Mouse (Mus musculus) stomach, embryonic 16.5 days (tissue): ENCODE data around the gene Ptprb. TPM values are rescaled to one million over a fixed set of nuclear protein-coding genes. Genes with fewer than 3 reads are reported as not detected.

Experiments
- ATAC-seq: fragments of 200-750 bp; cut with Nextera tagmentation; 2 replicates; pipeline ENCODE4 v1.8.0; 2017; ENCODE audit warnings: moderate number of reproducible peaks, moderate TSS enrichment; ENCODE audit not compliant: insufficient read depth, low FRiP score
- H3K27ac ChIP-seq: fragments of 300-500 bp; sonication (generic); 2 replicates; pipeline ENCODE4 v1.5.1; 2014; ENCODE audit warnings: low read length
- H3K27me3 ChIP-seq: fragments of 300-500 bp; sonication (generic); 2 replicates; pipeline ENCODE4 v1.6.1; 2014; ENCODE audit warnings: low read length, control low read depth, mixed read lengths; ENCODE audit not compliant: control insufficient read depth, insufficient read depth
- H3K36me3 ChIP-seq: fragments of 300-500 bp; sonication (generic); 2 replicates; pipeline ENCODE4 v1.6.1; 2014; ENCODE audit warnings: low read length; ENCODE audit not compliant: control insufficient read depth, insufficient read depth
- H3K4me1 ChIP-seq: fragments of 300-500 bp; sonication (generic); 2 replicates; pipeline ENCODE4 v1.6.1; 2014; ENCODE audit warnings: low read length, control low read depth, mixed read lengths; ENCODE audit not compliant: control insufficient read depth, insufficient read depth
- H3K4me2 ChIP-seq: fragments of 300-500 bp; sonication (generic); 2 replicates; pipeline ENCODE4 v1.6.1; 2014; ENCODE audit warnings: low read depth, low read length, mixed read lengths
- H3K4me3 ChIP-seq: fragments of 300-500 bp; sonication (generic); replicated peaks from 2 replicates; pipeline ENCODE4 v1.5.1; 2014; ENCODE audit warnings: mild to moderate bottlenecking, low read length
- H3K9ac ChIP-seq: fragments of 300-500 bp; sonication (generic); 2 replicates; pipeline ENCODE4 v1.6.1; 2014; ENCODE audit warnings: low read length
- H3K9me3 ChIP-seq: fragments of 300-500 bp; sonication (generic); replicated peaks from 2 replicates; pipeline ENCODE4 v1.6.1; 2016; ENCODE audit warnings: low read length, control low read depth; ENCODE audit not compliant: control insufficient read depth
- WGBS: fragments of 180-500 bp; shearing (Covaris S2); extraction: QIAGEN DNeasy Blood & Tissue Kit; methylation state at CpG from one replicate; pipeline ENCODE4 v1.1.7; 2014; 5-methylcytosine and 5-hydroxymethylcytosine counted together
- polyA plus RNA-seq: library from polyadenylated mRNA; unstranded; fragments of >200 nt; fragmentation: Nextera tagmentation; extraction: Ambion mirVana; gene quantifications from 2 replicates; pipeline ENCODE4 v1.2.1, GENCODE M21; 2015

Gene Ptprb
- polyA plus RNA-seq, 1 experiment from 2014 or later, result 5.6 TPM

DNA sequence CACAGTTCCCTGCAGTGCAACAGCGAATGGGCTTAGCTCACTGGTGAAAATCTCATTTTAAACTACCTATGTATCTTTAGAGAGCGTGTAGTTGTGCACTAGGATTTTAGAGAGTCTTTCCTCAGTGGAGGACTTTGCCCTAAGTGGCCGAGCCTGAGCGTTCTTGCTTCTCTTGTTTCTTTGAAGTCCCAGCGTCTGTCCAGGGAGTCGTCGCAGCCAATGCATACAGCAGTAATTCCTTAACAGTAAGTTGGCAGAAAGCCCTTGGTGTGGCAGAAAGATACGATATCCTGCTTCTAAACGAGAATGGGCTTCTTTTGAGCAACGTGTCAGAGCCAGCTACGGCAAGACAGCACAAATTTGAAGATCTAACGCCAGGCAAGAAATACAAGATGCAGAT lies 65.9 kb downstream of the Ptprb start:
- no peak for ATAC-seq
- no peak overlapping the region for H3K9ac ChIP-seq
- no peak overlapping the region for H3K27ac ChIP-seq
- H3K36me3 ChIP-seq, result no peaks in the 10 kb centered on the region
- no peaks in the 10 kb centered on the region for H3K27me3 ChIP-seq
- H3K9me3 ChIP-seq, result no peaks in the 10 kb centered on the region
- no peak overlapping the region for H3K4me3 ChIP-seq
- 70% methylated on average over 12 of the region's 12 CpGs for WGBS
- H3K4me2 ChIP-seq, result no peak overlapping the region
- no peaks in the 10 kb centered on the region for H3K4me1 ChIP-seq

DNA sequence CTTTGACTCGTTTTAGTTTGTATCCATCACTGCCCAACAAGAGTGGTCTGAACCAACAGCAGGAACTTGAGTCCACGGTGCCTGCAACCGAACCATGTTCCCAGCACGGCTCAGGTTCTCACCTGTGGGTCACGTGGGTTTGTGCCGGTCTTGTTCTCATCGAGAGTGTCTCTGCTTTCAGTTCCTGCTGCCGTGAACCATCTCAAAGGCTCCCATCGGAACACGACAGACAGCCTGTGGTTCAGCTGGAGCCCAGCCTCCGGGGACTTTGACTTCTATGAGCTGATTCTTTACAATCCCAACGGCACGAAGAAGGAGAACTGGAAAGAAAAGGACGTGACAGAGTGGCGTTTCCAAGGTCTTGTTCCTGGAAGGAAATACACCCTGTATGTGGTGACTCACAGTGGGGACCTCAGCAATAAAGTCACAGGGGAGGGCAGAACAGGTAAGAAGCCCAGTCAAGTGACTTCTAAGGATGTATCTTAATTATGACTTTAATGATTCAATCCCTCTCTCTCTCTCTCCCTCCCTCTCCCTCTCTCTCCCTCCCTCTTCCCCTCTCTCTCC lies 71.4 kb downstream of the Ptprb start:
- Histone ChIP-seq H3K9me3 (no peaks in the 10 kb centered on the region), H3K4me1 (no peaks in the 10 kb centered on the region), H3K27ac (no peak overlapping the region), H3K36me3 (no peaks in the 10 kb centered on the region), H3K4me2 (no peak overlapping the region), H3K27me3 (no peaks in the 10 kb centered on the region), H3K4me3 (no peak overlapping the region), H3K9ac (no peak overlapping the region)
- 82% methylated on average over 15 of the region's 15 CpGs for WGBS
- ATAC-seq, result no peak

- WGBS, result 91% methylated on average over 6 of the region's 6 CpGs
- Histone ChIP-seq H3K27ac (no peak overlapping the region), H3K4me3 (no peak overlapping the region), H3K4me1 (no peaks in the 10 kb centered on the region), H3K27me3 (no peaks in the 10 kb centered on the region), H3K4me2 (no peak overlapping the region), H3K9me3 (no peaks in the 10 kb centered on the region), H3K9ac (no peak overlapping the region), H3K36me3 (no peaks in the 10 kb centered on the region)
- ATAC-seq, result no peak
Observed at GRCm38 (mm10) chr10:116349004-116349403, 73.7 kb downstream of the Ptprb start.

DNA sequence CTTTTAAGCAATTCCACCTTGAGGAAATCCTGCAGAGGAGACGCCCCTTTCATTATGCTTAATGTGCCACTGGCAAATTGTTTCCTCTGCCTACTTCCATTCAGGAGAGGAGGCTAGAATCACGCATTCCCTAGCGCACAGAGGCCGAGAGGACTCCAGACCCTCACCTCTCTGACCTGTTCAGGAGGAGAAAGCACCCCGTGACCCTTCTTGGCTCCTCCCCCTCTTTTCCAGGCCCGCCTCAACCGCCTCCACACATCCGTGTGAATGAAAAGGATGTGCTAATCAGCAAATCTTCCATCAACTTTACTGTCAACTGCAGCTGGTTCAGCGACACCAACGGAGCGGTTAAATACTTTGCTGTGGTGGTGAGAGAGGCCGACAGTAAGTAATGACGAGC lies 75.2 kb downstream of the Ptprb start:
- ATAC-seq, result no peak
- H3K4me1 ChIP-seq, result no peaks in the 10 kb centered on the region
- H3K27ac ChIP-seq, result no peak overlapping the region
- H3K4me2 ChIP-seq, result no peak overlapping the region
- H3K9ac ChIP-seq, result no peak overlapping the region
- no peaks in the 10 kb centered on the region for H3K27me3 ChIP-seq
- 23% methylated on average over 13 of the region's 13 CpGs for WGBS
- H3K4me3 ChIP-seq, result no peak overlapping the region
- H3K9me3 ChIP-seq, result no peaks in the 10 kb centered on the region
- H3K36me3 ChIP-seq, result no peaks in the 10 kb centered on the region

DNA sequence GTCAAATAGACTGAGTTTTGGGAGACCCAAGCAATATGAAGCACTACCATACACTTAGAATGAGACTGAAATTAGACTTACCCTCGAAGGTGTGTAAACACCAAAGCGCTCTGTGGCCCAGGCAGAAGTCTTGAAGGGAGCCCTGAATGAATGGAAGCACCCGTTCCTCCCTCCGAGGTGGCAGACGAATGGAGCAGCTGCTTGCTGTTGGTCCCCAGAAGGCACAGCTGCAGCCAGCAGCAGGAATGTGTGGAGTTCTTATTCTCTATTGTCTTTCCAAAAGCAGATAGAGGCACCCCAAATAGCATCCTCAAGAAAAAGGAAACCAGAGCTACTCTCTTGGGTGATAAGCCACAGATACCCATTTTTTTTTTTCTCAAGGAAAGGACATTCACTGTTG lies 79.0 kb downstream of the Ptprb start:
- Histone ChIP-seq H3K4me2 (no peak overlapping the region), H3K27me3 (no peaks in the 10 kb centered on the region), H3K4me3 (no peak overlapping the region), H3K36me3 (no peaks in the 10 kb centered on the region), H3K9ac (no peak overlapping the region), H3K4me1 (no peaks in the 10 kb centered on the region; the same call in 1 of the 2 replicates), H3K9me3 (no peaks in the 10 kb centered on the region), H3K27ac (no peak overlapping the region)
- 58% methylated on average over 5 of the region's 5 CpGs for WGBS
- ATAC-seq, result no peak

DNA sequence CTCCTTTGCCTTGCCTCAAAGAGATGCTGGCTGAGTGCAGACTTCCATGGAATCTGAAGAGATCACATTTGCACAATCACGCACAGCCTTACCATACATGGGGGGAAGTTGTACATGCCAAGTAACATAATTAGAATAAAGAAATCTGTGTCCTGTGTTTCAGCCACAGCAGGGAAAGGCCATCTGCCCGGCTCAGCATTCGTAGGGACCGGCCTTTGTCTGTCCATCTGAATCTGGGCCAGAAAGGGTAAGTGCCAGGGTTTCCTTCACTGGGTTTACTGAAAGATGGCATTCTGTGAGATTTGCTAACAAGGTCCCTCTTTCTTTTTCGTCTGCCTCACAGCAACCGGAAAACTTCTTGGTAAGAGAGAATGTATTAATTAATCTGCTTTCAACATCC lies 86.9 kb downstream of the Ptprb start:
- H3K4me1 ChIP-seq, result no peaks in the 10 kb centered on the region; the same call in 1 of the 2 replicates
- 79% methylated on average over 6 of the region's 6 CpGs for WGBS
- no peak for ATAC-seq
- H3K4me3 ChIP-seq, result no peak overlapping the region
- H3K36me3 ChIP-seq, result no peaks in the 10 kb centered on the region
- H3K27me3 ChIP-seq, result no peaks in the 10 kb centered on the region
- no peaks in the 10 kb centered on the region for H3K9me3 ChIP-seq
- no peak overlapping the region for H3K4me2 ChIP-seq
- H3K27ac ChIP-seq, result no peak overlapping the region
- no peak overlapping the region for H3K9ac ChIP-seq

- Histone ChIP-seq H3K9ac (no peak overlapping the region), H3K9me3 (no peaks in the 10 kb centered on the region), H3K27me3 (no peaks in the 10 kb centered on the region), H3K4me2 (no peak overlapping the region), H3K4me1 (no peaks in the 10 kb centered on the region; the same call in 1 of the 2 replicates), H3K27ac (no peak overlapping the region), H3K36me3 (no peaks in the 10 kb centered on the region), H3K4me3 (no peak overlapping the region)
- no peak for ATAC-seq
- 82% methylated on average over 8 of the region's 8 CpGs for WGBS
Observed at GRCm38 (mm10) chr10:116362645-116363044, 87.3 kb downstream of the Ptprb start.

- no peak overlapping the region for H3K4me3 ChIP-seq
- H3K4me2 ChIP-seq, result no peak overlapping the region
- H3K27ac ChIP-seq, result no peak overlapping the region
- no peaks in the 10 kb centered on the region for H3K36me3 ChIP-seq
- H3K9me3 ChIP-seq, result no peaks in the 10 kb centered on the region
- no peaks in the 10 kb centered on the region for H3K4me1 ChIP-seq
- no peak overlapping the region for H3K9ac ChIP-seq
- no peak for ATAC-seq
- 20% methylated on average over 7 of the region's 7 CpGs for WGBS
- no peaks in the 10 kb centered on the region for H3K27me3 ChIP-seq
Observed at GRCm38 (mm10) chr10:116364759-116365158, 89.4 kb downstream of the Ptprb start.

- no peak overlapping the region for H3K4me3 ChIP-seq
- ATAC-seq, result no peak
- no peaks in the 10 kb centered on the region for H3K9me3 ChIP-seq
- WGBS, result 61% methylated on average over 6 of the region's 6 CpGs
- no peaks in the 10 kb centered on the region for H3K36me3 ChIP-seq
- H3K4me2 ChIP-seq, result no peak overlapping the region
- H3K27ac ChIP-seq, result no peak overlapping the region
- H3K9ac ChIP-seq, result no peak overlapping the region
- no peaks in the 10 kb centered on the region for H3K27me3 ChIP-seq
- H3K4me1 ChIP-seq, result no peaks in the 10 kb centered on the region
Observed at GRCm38 (mm10) chr10:116370991-116371725, 95.8 kb downstream of the Ptprb start.
